9 mouse cellular contexts compared by ENCODE assay signal in genomic region chr1:133815747-133816491, GRCm38 (mm10). TPM values are rescaled to one million over a fixed set of nuclear protein-coding genes. Genes with fewer than 3 reads are reported as not detected.
DNase-seq lines count a peak whose midpoint lies in the region; ATAC-seq and TF ChIP-seq lines count a peak whose summit lies in the region.
"Had no signal": no experiment of that assay in that cellular context is flagged by ENCODE, and none has a peak within 500 bp of the region (broad histone marks: within the 10 kb centered on the region; RNA-seq: fewer than 3 reads in every experiment).

No protein-coding gene starts in this region.

- no peak overlapping the region for H3K4me3 ChIP-seq in spleen, adult 2 months (ENCODE audit: extremely low read depth, insufficient read depth, insufficient read length)
- no peak overlapping the region for H3K4me3 ChIP-seq in kidney, embryonic 15.5 days (replicated peaks)
- H3K4me3 ChIP-seq in gastrocnemius, adult 2 months = no peak overlapping the region
- H3K4me3 ChIP-seq: midbrain, embryonic 15.5 days had no signal

- intact Hi-C loops in gastrocnemius, adult 2 months (cut with DNase I) = no loop called here

- DNase-seq in spleen, adult 2 months (ENCODE audit: low read depth in 1 of 2, low spot score in 2 of 2) = peak in 1 of 2 experiments; percentile 38
- no peak for DNase-seq in spleen, postnatal 4 days (ENCODE audit: low spot score in 2 of 2)
- peak; percentile 72 for DNase-seq in NIH3T3 (ENCODE audit: low read depth)
- peak; percentile 91 for DNase-seq in induced T-regulatory cell, adult 2 months (ENCODE audit: low read depth)
- peak; percentile 51 for DNase-seq in splenic B cell, adult 2 months (ENCODE audit: low read depth, low spot score)
- no peak for DNase-seq in gastrocnemius, adult 2 months
- DNase-seq: cerebellum, adult 11-12 months had no signal

- H3K4me1 ChIP-seq in spleen, adult 2 months (ENCODE audit: control insufficient read depth, insufficient read depth, insufficient read length) = peaks cover 13% of the 10 kb centered on the region; the same call in 1 of the 2 replicates
- peaks cover 3% of the 10 kb centered on the region; the same call in 1 of the 2 replicates for H3K4me1 ChIP-seq in kidney, embryonic 15.5 days
- H3K4me1 ChIP-seq: midbrain, embryonic 15.5 days had no signal

- H3K9me3 ChIP-seq in kidney, embryonic 15.5 days (replicated peaks) = no peaks in the 10 kb centered on the region
- H3K9me3 ChIP-seq: midbrain, embryonic 15.5 days had no signal

- H3K9ac ChIP-seq in kidney, embryonic 15.5 days = no peak overlapping the region
- H3K9ac ChIP-seq: midbrain, embryonic 15.5 days had no signal

- H3K27ac ChIP-seq in spleen, adult 2 months (ENCODE audit: insufficient read depth, low read length) = peak overlapping the region; percentile 17; the same call in 1 of the 2 replicates
- no peak overlapping the region for H3K27ac ChIP-seq in kidney, embryonic 15.5 days
- no peak overlapping the region for H3K27ac ChIP-seq in gastrocnemius, adult 2 months
- H3K27ac ChIP-seq: midbrain, embryonic 15.5 days had no signal

- no peaks in the 10 kb centered on the region for H3K36me3 ChIP-seq in spleen, adult 2 months (ENCODE audit: control insufficient read depth, insufficient read depth, low read length)
- no peaks in the 10 kb centered on the region for H3K36me3 ChIP-seq in splenic B cell, adult 2 months (ENCODE audit: control insufficient read depth, insufficient read depth, low read length, poor library complexity, severe bottlenecking)
- H3K36me3 ChIP-seq in kidney, embryonic 15.5 days = no peaks in the 10 kb centered on the region
- H3K36me3 ChIP-seq: midbrain, embryonic 15.5 days had no signal

- no peak for TF ChIP-seq POLR2A in spleen, adult 2 months (IDR thresholded peaks at IDR 0.05; ENCODE audit: low read depth, low read length)

- no peaks in the 10 kb centered on the region for H3K27me3 ChIP-seq in spleen, adult 2 months (ENCODE audit: control insufficient read depth, insufficient read depth, low read length)
- no peaks in the 10 kb centered on the region for H3K27me3 ChIP-seq in splenic B cell, adult 2 months (ENCODE audit: control insufficient read depth, insufficient read depth, low read length, poor library complexity, severe bottlenecking)
- no peaks in the 10 kb centered on the region for H3K27me3 ChIP-seq in kidney, embryonic 15.5 days
- H3K27me3 ChIP-seq: midbrain, embryonic 15.5 days had no signal

- ATAC-seq in kidney, embryonic 15.5 days (replicated peaks; ENCODE audit: low FRiP score) = no peak
- ATAC-seq: midbrain, embryonic 15.5 days had no signal

- H3K4me2 ChIP-seq in kidney, embryonic 15.5 days = no peak overlapping the region
- H3K4me2 ChIP-seq: midbrain, embryonic 15.5 days had no signal

- TF ChIP-seq CTCF in spleen, adult 2 months (IDR thresholded peaks at IDR 0.05; ENCODE audit: extremely low read depth, insufficient read depth, insufficient read length, insufficient replicate concordance) = no peak
- no peak for TF ChIP-seq CTCF in gastrocnemius, adult 2 months (IDR thresholded peaks at IDR 0.05)

- WGBS in spleen, adult 2 months = 12% methylated on average over 12 of the region's 12 CpGs
- 76% methylated on average over 12 of the region's 12 CpGs for WGBS in kidney, embryonic 15.5 days

RNA-seq across cellular contexts. Expression of gene Atp2b4, which starts 15.1 kb away (rescaled TPM):
- polyA plus RNA-seq in spleen, adult 2 months (2012; rRNA removed) = 7.1 and 8.0 TPM in 2 replicates
- 7.2 and 8.5 TPM in 2 replicates for polyA plus RNA-seq in kidney, embryonic 15.5 days (2015; fragmentation: Nextera tagmentation; extraction: Ambion mirVana)
- 10 to 100 TPM in 1 of 2 experiments, 1 to 10 TPM in 1; 9.0 to 12.0 TPM for total RNA-seq in gastrocnemius, adult 2 months (2021)

Comparison
In these comparisons a context has a peak if more than half of its experiments do, and no peak if none do; other contexts are left out.
1. DNase-seq: peak in NIH3T3 (single experiment), induced T-regulatory cell, adult 2 months (single experiment) and splenic B cell, adult 2 months (single experiment); none in spleen, postnatal 4 days (0 of 2) and gastrocnemius, adult 2 months (single experiment).